Mouse (Mus musculus) MEL (cell line): Measurements from ENCODE around the gene Lypla2. TPM values are rescaled to one million over a fixed set of nuclear protein-coding genes. Genes with fewer than 3 reads are reported as not detected.

Source experiments
- DNase-seq: peaks from one replicate; pipeline ENCODE4 v3.0.0; 2011; ENCODE audit warnings: low read depth, low spot score
- H3K27ac ChIP-seq: 2 replicates; pipeline ENCODE4 v1.5.1; 2012; ENCODE audit warnings: low read depth, mild to moderate bottlenecking, control low read depth, low read length, moderate library complexity; ENCODE audit not compliant: control insufficient read depth
- H3K27me3 ChIP-seq, 2 experiments: fragments of 150-350 bp in 1 of 2; sonication (generic) in 1 of 2; 2 replicates each; pipeline ENCODE4 v1.6.1; 2012; ENCODE audit warnings: low read length in 2 of 2, mild to moderate bottlenecking in 2 of 2, improper control_type of control experiment in 1 of 2, moderate library complexity in 1 of 2; ENCODE audit not compliant: insufficient read depth in 2 of 2, control insufficient read depth in 1 of 2
- H3K36me3 ChIP-seq, 2 experiments: 2 replicates each; pipeline ENCODE4 v1.6.1; 2012 to 2014; ENCODE audit warnings: low read length in 2 of 2, improper control_type of control experiment in 1 of 2, inconsistent platforms in 1 of 2, mild to moderate bottlenecking in 1 of 2; ENCODE audit not compliant: insufficient read depth in 2 of 2, control insufficient read depth in 1 of 2
- H3K4me1 ChIP-seq, 2 experiments: fragments of 150-350 bp in 1 of 2; sonication (generic) in 1 of 2; 2 replicates each; pipeline ENCODE4 v1.6.1; 2012; ENCODE audit warnings: low read length in 2 of 2, improper control_type of control experiment in 1 of 2, mild to moderate bottlenecking in 1 of 2; ENCODE audit not compliant: insufficient read depth in 2 of 2, control insufficient read depth in 1 of 2
- H3K4me3 ChIP-seq, 2 experiments: fragments of 150-350 bp in 1 of 2; sonication (generic) in 1 of 2; 2 replicates each; pipeline ENCODE4 v1.5.1; 2012; ENCODE audit warnings: low read depth in 2 of 2, low read length in 2 of 2, mild to moderate bottlenecking in 2 of 2, moderate library complexity in 2 of 2, control low read depth in 1 of 2, improper control_type of control experiment in 1 of 2; ENCODE audit not compliant: control insufficient read depth in 1 of 2, insufficient read depth in 1 of 2
- H3K79me2 ChIP-seq: 2 replicates; pipeline ENCODE4 v1.6.1; 2012; ENCODE audit warnings: mild to moderate bottlenecking, low read length, moderate library complexity; ENCODE audit not compliant: control insufficient read depth, poor library complexity, insufficient read depth
- H3K9ac ChIP-seq: 2 replicates; pipeline ENCODE4 v1.6.1; 2012; ENCODE audit warnings: low read depth, mild to moderate bottlenecking, control low read depth, low read length, moderate library complexity; ENCODE audit not compliant: control insufficient read depth, poor library complexity, severe bottlenecking
- H3K9me3 ChIP-seq: fragments of 150-350 bp; sonication (generic); replicated peaks from 2 replicates; pipeline ENCODE4 v1.6.1; 2012; ENCODE audit warnings: mild to moderate bottlenecking, low read length, improper control_type of control experiment, moderate library complexity; ENCODE audit not compliant: insufficient read depth
- BHLHE40 ChIP-seq: IDR thresholded peaks from 2 replicates; pipeline ENCODE4 v1.6.1; 2012; ENCODE audit warnings: low read depth, mild to moderate bottlenecking, inconsistent platforms, low read length, improper control_type of control experiment, borderline replicate concordance
- CHD1 ChIP-seq: IDR thresholded peaks from 2 replicates; pipeline ENCODE4 v1.6.1; 2012; ENCODE audit warnings: low read depth, mild to moderate bottlenecking, inconsistent platforms, low read length, improper control_type of control experiment
- CTCF ChIP-seq, 3 experiments: IDR thresholded peaks in 2 of 3; conservative IDR thresholded peaks in 1 of 3; 2 replicates each; pipeline ENCODE4 v1.5.1; 2011 to 2012; ENCODE audit warnings: low read length in 3 of 3, low read depth in 2 of 3, mild to moderate bottlenecking in 2 of 3, improper control_type of control experiment in 1 of 3, inconsistent platforms in 1 of 3, mixed read lengths in 1 of 3, moderate library complexity in 1 of 3; ENCODE audit not compliant: control insufficient read depth in 1 of 3, insufficient read depth in 1 of 3, poor library complexity in 1 of 3, severe bottlenecking in 1 of 3
- E2F4 ChIP-seq: IDR thresholded peaks from 2 replicates; pipeline ENCODE4 v1.6.1; 2011; ENCODE audit warnings: low read depth, low read length, improper control_type of control experiment, borderline replicate concordance
- ELF1 ChIP-seq: IDR thresholded peaks from 2 replicates; pipeline ENCODE4 v1.6.1; 2014; ENCODE audit warnings: low read depth, mild to moderate bottlenecking, inconsistent platforms, low read length, improper control_type of control experiment, moderate library complexity
- ETS1 ChIP-seq: IDR thresholded peaks from 2 replicates; pipeline ENCODE4 v1.6.1; 2012; ENCODE audit warnings: low read depth, mild to moderate bottlenecking, inconsistent platforms, low read length, improper control_type of control experiment, moderate library complexity
- JUND ChIP-seq: IDR thresholded peaks from 2 replicates; pipeline ENCODE4 v1.6.1; 2011; ENCODE audit warnings: low read depth, mild to moderate bottlenecking, improper control_type of control experiment, low read length
- MAFK ChIP-seq: IDR thresholded peaks from 2 replicates; pipeline ENCODE4 v1.6.1; 2011; ENCODE audit warnings: low read depth, mild to moderate bottlenecking, low read length, improper control_type of control experiment, borderline replicate concordance
- MAX ChIP-seq: IDR thresholded peaks from 2 replicates; pipeline ENCODE4 v1.6.1; 2011; ENCODE audit warnings: low read length, improper control_type of control experiment
- MEF2A ChIP-seq: IDR thresholded peaks from 2 replicates; pipeline ENCODE4 v1.6.1; 2014; ENCODE audit warnings: low read depth, mild to moderate bottlenecking, inconsistent platforms, low read length, improper control_type of control experiment; ENCODE audit not compliant: poor library complexity, insufficient replicate concordance, severe bottlenecking; ENCODE audit errors: extremely low read depth
- MYB ChIP-seq: IDR thresholded peaks from 2 replicates; pipeline ENCODE4 v1.6.1; 2011; ENCODE audit warnings: mild to moderate bottlenecking, low read depth, low read length, improper control_type of control experiment
- MYC ChIP-seq: IDR thresholded peaks from 2 replicates; pipeline ENCODE4 v1.6.1; 2011; ENCODE audit warnings: low read depth, mild to moderate bottlenecking, low read length, improper control_type of control experiment, moderate library complexity
- NELFE ChIP-seq: IDR thresholded peaks from 2 replicates; pipeline ENCODE4 v1.6.1; 2011; ENCODE audit warnings: low read depth, low read length, improper control_type of control experiment
- NRF1 ChIP-seq: IDR thresholded peaks from 2 replicates; pipeline ENCODE4 v1.6.1; 2014; ENCODE audit warnings: low read depth, mild to moderate bottlenecking, inconsistent platforms, low read length, improper control_type of control experiment, moderate library complexity; ENCODE audit not compliant: poor library complexity, insufficient read depth, severe bottlenecking
- POLR2A ChIP-seq, 2 experiments: IDR thresholded peaks; 2 replicates each; pipeline ENCODE4 v1.6.1; 2011 to 2012; ENCODE audit warnings: low read length in 2 of 2, mild to moderate bottlenecking in 2 of 2, control low read depth in 1 of 2, improper control_type of control experiment in 1 of 2, low read depth in 1 of 2, moderate library complexity in 1 of 2; ENCODE audit not compliant: control insufficient read depth in 1 of 2, insufficient read depth in 1 of 2, poor library complexity in 1 of 2
- POLR2AphosphoS2 ChIP-seq: IDR thresholded peaks from 2 replicates; pipeline ENCODE4 v1.6.1; 2011; ENCODE audit warnings: low read length, improper control_type of control experiment
- POLR2AphosphoS5 ChIP-seq: IDR thresholded peaks from 2 replicates; pipeline ENCODE4 v1.6.1; 2012; ENCODE audit warnings: low read depth, borderline replicate concordance, mild to moderate bottlenecking, inconsistent platforms, low read length, moderate library complexity, mixed read lengths
- RAD21 ChIP-seq: IDR thresholded peaks from 2 replicates; pipeline ENCODE4 v1.6.1; 2011; ENCODE audit warnings: mild to moderate bottlenecking, low read depth, low read length, improper control_type of control experiment
- RCOR1 ChIP-seq: IDR thresholded peaks from 2 replicates; pipeline ENCODE4 v1.6.1; 2012; ENCODE audit warnings: low read depth, mild to moderate bottlenecking, inconsistent platforms, low read length, improper control_type of control experiment
- SIN3A ChIP-seq: IDR thresholded peaks from 2 replicates; pipeline ENCODE4 v1.6.1; 2012; ENCODE audit warnings: low read length, improper control_type of control experiment, inconsistent platforms
- TAL1 ChIP-seq: IDR thresholded peaks from 2 replicates; pipeline ENCODE4 v1.6.1; 2012; ENCODE audit warnings: mild to moderate bottlenecking, inconsistent platforms, low read length, moderate library complexity, mixed read lengths
- TBP ChIP-seq: IDR thresholded peaks from 2 replicates; pipeline ENCODE4 v1.8.0; 2011; ENCODE audit warnings: low read depth, low read length, improper control_type of control experiment
- TCF12 ChIP-seq: IDR thresholded peaks from 2 replicates; pipeline ENCODE4 v1.6.1; 2014; ENCODE audit warnings: low read depth, mild to moderate bottlenecking, inconsistent platforms, low read length, improper control_type of control experiment, moderate library complexity
- USF1 ChIP-seq: IDR thresholded peaks from 2 replicates; pipeline ENCODE4 v1.6.1; 2014; ENCODE audit warnings: low read depth, mild to moderate bottlenecking, inconsistent platforms, low read length, improper control_type of control experiment, moderate library complexity
- USF2 ChIP-seq, 2 experiments: IDR thresholded peaks; 2 replicates each; pipeline ENCODE4 v1.6.1; 2011 to 2012; ENCODE audit warnings: improper control_type of control experiment in 2 of 2, low read length in 2 of 2, borderline replicate concordance in 1 of 2, inconsistent platforms in 1 of 2, low read depth in 1 of 2, mild to moderate bottlenecking in 1 of 2; ENCODE audit not compliant: insufficient read depth in 1 of 2
- ZC3H11A ChIP-seq: IDR thresholded peaks from 2 replicates; pipeline ENCODE4 v1.6.1; 2012; ENCODE audit warnings: low read depth, mild to moderate bottlenecking, inconsistent platforms, low read length, improper control_type of control experiment
- polyA plus RNA-seq, 2 experiments: library from polyadenylated mRNA; stranded (reverse) in 1 of 2; unstranded in 1 of 2; fragments of >175 nt in 1 of 2; fragments of >200 nt in 1 of 2; gene quantifications; 2 replicates each; pipeline versions ENCODE4 v1.2.1 to v1.2.4; 2012; ENCODE audit warnings: low replicate concordance in 2 of 2, low read depth in 1 of 2; ENCODE audit not compliant: insufficient read length in 2 of 2, insufficient read depth in 1 of 2, missing spikeins in 1 of 2
- total RNA-seq: library from RNA; depleted of rRNA; stranded (reverse); fragments of 300-350 nt; gene quantifications from 2 replicates; pipeline ENCODE4 v1.2.3, GENCODE M21; 2012

The Lypla2 gene
- total and polyA plus RNA-seq, 3 experiments, result 65.1 to 95.6 TPM; not detected in 1

- no peak overlapping the region for H3K27ac ChIP-seq
- H3K4me1 ChIP-seq, result peaks cover 4 to 13% of the 10 kb centered on the region in 2 experiments; a peak in 3 of 4 replicates
- no peaks in the 10 kb centered on the region for H3K27me3 ChIP-seq
- TF ChIP-seq MAFK, result no peak
- TF ChIP-seq SIN3A, result no peak
- no peak for TF ChIP-seq ELF1
- TF ChIP-seq E2F4, result no peak
- no peak for TF ChIP-seq RCOR1
- TF ChIP-seq JUND, result no peak
- TF ChIP-seq NELFE, result no peak
- TF ChIP-seq CTCF (IDR thresholded peaks at IDR 0.05 in 2 of 3, conservative IDR thresholded peaks at IDR 0.05 in 1 of 3; ENCODE audit: control insufficient read depth in 1 of 3, insufficient read depth in 1 of 3, low read depth in 2 of 3, low read length in 3 of 3, poor library complexity in 1 of 3, severe bottlenecking in 1 of 3), result no peak
- no peak for TF ChIP-seq POLR2AphosphoS5
- no peak for TF ChIP-seq NRF1
- TF ChIP-seq USF2 (IDR thresholded peaks at IDR 0.05; ENCODE audit: borderline replicate concordance in 1 of 2, insufficient read depth in 1 of 2, low read depth in 1 of 2, low read length in 2 of 2), result no peak
- no peak for TF ChIP-seq ETS1
- TF ChIP-seq CHD1, result no peak
- no peak for TF ChIP-seq RAD21
- TF ChIP-seq MAX, result no peak
- TF ChIP-seq TCF12, result no peak
- TF ChIP-seq USF1, result no peak
- no peak for TF ChIP-seq POLR2A (IDR thresholded peaks at IDR 0.05; ENCODE audit: control insufficient read depth in 1 of 2, insufficient read depth in 1 of 2, low read depth in 1 of 2, low read length in 2 of 2, poor library complexity in 1 of 2)
- TF ChIP-seq MEF2A, result no peak
- TF ChIP-seq, all 39 proteins: peak for 0
- Histone ChIP-seq H3K36me3 (peaks cover 0 to 8% of the 10 kb centered on the region in 2 experiments; a peak in 3 of 4 replicates), H3K4me3 (no peak overlapping the region), H3K9ac (no peak overlapping the region), H3K9me3 (no peaks in the 10 kb centered on the region), H3K79me2 (peaks cover 21% of the 10 kb centered on the region)
- no peak for DNase-seq
These were observed 5.2 kb downstream of the Lypla2 start for GRCm38 (mm10) chr4:135967086-135967760.

DNA sequence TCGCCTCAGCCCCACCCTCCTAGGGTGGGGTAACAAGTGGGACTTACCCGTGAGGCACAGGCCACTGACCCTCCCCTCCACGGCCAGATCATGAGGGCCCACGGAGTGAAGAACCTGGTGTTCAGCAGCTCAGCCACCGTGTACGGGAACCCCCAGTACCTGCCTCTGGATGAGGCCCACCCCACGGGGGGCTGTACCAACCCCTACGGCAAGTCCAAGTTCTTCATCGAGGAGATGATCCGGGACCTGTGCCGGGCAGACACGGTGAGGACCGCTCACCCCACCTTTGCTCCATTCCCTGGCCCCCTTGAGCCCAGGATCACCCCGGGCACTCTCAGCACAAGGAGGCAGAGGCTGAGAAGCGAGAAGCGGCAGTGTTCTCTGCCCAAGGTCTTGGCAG lies 6.1 kb downstream of the Lypla2 start:
- no peaks in the 10 kb centered on the region for H3K9me3 ChIP-seq
- no peak for DNase-seq
- no peak overlapping the region for H3K4me3 ChIP-seq
- no peaks in the 10 kb centered on the region for H3K27me3 ChIP-seq
- H3K4me1 ChIP-seq, result peaks cover 4 to 8% of the 10 kb centered on the region in 2 experiments; a peak in 3 of 4 replicates
- H3K27ac ChIP-seq, result no peak overlapping the region
- no peak overlapping the region for H3K9ac ChIP-seq
- H3K36me3 ChIP-seq, result peaks cover 0 to 6% of the 10 kb centered on the region in 2 experiments; a peak in 3 of 4 replicates
- TF ChIP-seq RAD21 (no peak), POLR2A (IDR thresholded peaks at IDR 0.05; ENCODE audit: control insufficient read depth in 1 of 2, insufficient read depth in 1 of 2, low read depth in 1 of 2, low read length in 2 of 2, poor library complexity in 1 of 2) (no peak; a peak in 1 of 4 replicates), MYC (no peak), NELFE (no peak), CHD1 (no peak), TBP (no peak), MYB (no peak), ELF1 (no peak), BHLHE40 (no peak), CTCF (IDR thresholded peaks at IDR 0.05 in 2 of 3, conservative IDR thresholded peaks at IDR 0.05 in 1 of 3; ENCODE audit: control insufficient read depth in 1 of 3, insufficient read depth in 1 of 3, low read depth in 2 of 3, low read length in 3 of 3, poor library complexity in 1 of 3, severe bottlenecking in 1 of 3) (no peak), TAL1 (no peak), MAX (no peak), MAFK (no peak), USF1 (no peak), TCF12 (no peak), POLR2AphosphoS2 (no peak), ZC3H11A (no peak)
- peaks cover 11% of the 10 kb centered on the region for H3K79me2 ChIP-seq
